Mouse (Mus musculus) heart, embryonic 12.5 days (tissue): ENCODE results near the gene Ago1. TPM values are rescaled to one million over a fixed set of nuclear protein-coding genes. Genes with fewer than 3 reads are reported as not detected.
A peak's percentile ranks its signal among the peaks of the same experiment; 100 is the strongest.

ENCODE experiments used
- ATAC-seq: fragments of 200-750 bp; cut with Nextera tagmentation; 2 replicates; pipeline ENCODE4 v1.8.0; 2017; ENCODE audit warnings: moderate TSS enrichment, moderate library complexity; ENCODE audit not compliant: insufficient number of reproducible peaks, low FRiP score
- H3K27ac ChIP-seq: fragments of 300-500 bp; sonication (generic); 2 replicates; pipeline ENCODE4 v1.5.1; 2016; ENCODE audit warnings: mild to moderate bottlenecking, moderate library complexity; ENCODE audit not compliant: poor library complexity, severe bottlenecking
- H3K27me3 ChIP-seq: fragments of 300-500 bp; sonication (generic); replicated peaks from 2 replicates; pipeline ENCODE4 v1.6.1; 2016; ENCODE audit warnings: mild to moderate bottlenecking, moderate library complexity
- H3K36me3 ChIP-seq: fragments of 300-500 bp; sonication (generic); 2 replicates; pipeline ENCODE4 v1.6.1; 2016; ENCODE audit warnings: mild to moderate bottlenecking, moderate library complexity
- H3K4me1 ChIP-seq: fragments of 300-500 bp; sonication (generic); replicated peaks from 2 replicates; pipeline ENCODE4 v1.6.1; 2016; ENCODE audit warnings: mild to moderate bottlenecking
- H3K4me2 ChIP-seq: fragments of 300-500 bp; sonication (generic); 2 replicates; pipeline ENCODE4 v1.6.1; 2016; ENCODE audit warnings: mild to moderate bottlenecking, moderate library complexity
- H3K4me3 ChIP-seq: fragments of 300-500 bp; sonication (generic); 2 replicates; pipeline ENCODE4 v1.5.1; 2016; ENCODE audit warnings: mild to moderate bottlenecking
- H3K9ac ChIP-seq: fragments of 300-500 bp; sonication (generic); 2 replicates; pipeline ENCODE4 v1.6.1; 2016; ENCODE audit warnings: mild to moderate bottlenecking, moderate library complexity
- H3K9me3 ChIP-seq: fragments of 300-500 bp; sonication (generic); replicated peaks from 2 replicates; pipeline ENCODE4 v1.6.1; 2016; ENCODE audit warnings: mild to moderate bottlenecking, moderate library complexity
- WGBS: fragments of 180-500 bp; shearing (Covaris S2); methylation state at CpG from one replicate; pipeline ENCODE4 v1.1.7; 2016; 5-methylcytosine and 5-hydroxymethylcytosine counted together
- polyA plus RNA-seq: library from polyadenylated mRNA; unstranded; fragments of >200 nt; fragmentation: Nextera tagmentation; extraction: Ambion mirVana; gene quantifications from 2 replicates; pipeline ENCODE4 v1.2.1, GENCODE M21; 2016

Ago1 gene
- 2.5 and 3.0 TPM in 2 replicates for polyA plus RNA-seq

DNA sequence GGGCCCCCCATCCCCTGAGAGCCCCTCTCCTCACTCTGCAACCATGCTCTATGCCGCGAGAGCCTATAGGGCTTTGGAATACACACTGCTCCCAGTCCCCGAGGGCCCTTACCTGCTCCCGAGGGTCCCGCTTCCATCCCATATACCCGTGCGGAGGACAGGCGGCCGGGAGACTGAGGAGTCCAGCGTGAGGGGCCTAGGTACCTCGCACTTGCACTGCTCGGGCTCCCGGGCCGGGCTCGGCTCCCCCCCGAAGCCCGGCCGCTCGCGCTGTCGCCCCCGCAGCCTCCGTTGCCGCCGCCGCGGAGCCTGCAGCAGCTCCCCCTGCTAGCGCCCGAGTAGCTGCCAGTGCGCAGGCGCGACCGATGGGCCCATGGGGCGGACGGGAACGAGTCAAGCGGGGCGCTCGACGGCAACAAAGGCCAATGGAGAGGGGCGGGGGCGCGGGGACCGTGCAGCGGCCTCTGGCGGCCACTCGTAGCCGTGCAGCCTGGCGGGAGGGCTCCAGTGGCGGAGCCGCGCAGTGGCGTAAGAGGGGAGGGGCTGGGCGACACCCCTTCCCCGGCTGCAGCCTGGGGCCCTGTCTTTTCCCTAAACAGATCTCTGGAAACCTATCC, at the start of gene Ago1:
TSS of gene Ago1 (minus strand) at position 299 of the 617 bp plus-strand sequence.
- Histone ChIP-seq H3K36me3 (no peaks in the 10 kb centered on the region), H3K4me1 (peaks cover 36% of the 10 kb centered on the region), H3K4me3 (peak within 1 kb of the TSS; percentile 78), H3K9ac (peak within 1 kb of the TSS; percentile 88), H3K27ac (peak within 1 kb of the TSS; percentile 69), H3K9me3 (no peaks in the 10 kb centered on the region), H3K4me2 (peak within 1 kb of the TSS; percentile 86), H3K27me3 (no peaks in the 10 kb centered on the region)
- under 1% methylated on average over 52 of the region's 55 CpGs for WGBS
- peak; percentile 92 for ATAC-seq

DNA sequence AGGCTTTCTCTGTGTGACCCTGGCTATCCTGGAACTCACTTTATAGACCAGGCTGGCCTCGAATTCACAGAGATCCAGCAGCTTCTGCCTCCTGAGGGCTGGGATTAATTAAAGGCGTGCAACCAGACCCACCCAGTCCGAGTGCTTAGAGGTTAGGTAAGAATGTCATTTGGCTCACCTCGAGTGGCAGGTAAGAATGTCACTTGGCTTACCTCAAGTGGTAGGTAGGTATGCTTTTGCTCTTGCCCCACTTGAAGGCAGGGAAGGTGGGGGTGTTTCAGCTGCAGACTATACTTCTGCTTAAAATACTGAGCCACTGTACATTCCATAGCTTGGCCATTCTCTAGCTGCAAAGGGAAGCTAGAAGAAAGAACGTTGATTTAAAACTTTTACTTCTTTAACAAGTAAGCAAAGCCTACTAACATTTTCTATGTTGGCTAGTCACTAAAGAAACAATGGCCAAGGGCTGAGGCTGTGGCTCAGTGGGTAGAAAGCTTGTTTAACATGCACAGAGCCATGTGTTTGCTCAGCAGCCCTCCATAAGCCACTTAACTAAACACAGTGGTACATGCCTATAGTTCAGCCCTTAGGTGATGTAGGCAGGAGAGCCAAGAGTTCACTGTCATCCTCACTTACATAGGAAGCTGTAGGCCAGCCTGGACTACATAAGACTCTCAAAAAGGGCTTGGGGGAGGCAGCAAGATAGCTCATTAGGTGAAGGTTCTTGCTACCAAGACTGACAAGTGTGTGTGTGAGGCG, 44.1 kb upstream of the Ago1 start:
- Histone ChIP-seq H3K27ac (no peak overlapping the region), H3K4me1 (no peaks in the 10 kb centered on the region), H3K9me3 (no peaks in the 10 kb centered on the region), H3K27me3 (no peaks in the 10 kb centered on the region), H3K36me3 (peaks cover 8% of the 10 kb centered on the region), H3K4me2 (no peak overlapping the region), H3K9ac (no peak overlapping the region), H3K4me3 (no peak overlapping the region)
- 78% methylated on average over 6 of the region's 6 CpGs for WGBS
- no peak for ATAC-seq

GRCm38 (mm10) chr4:126511013-126511412, 42.6 kb upstream of the Ago1 start:
- no peaks in the 10 kb centered on the region for H3K27me3 ChIP-seq
- H3K27ac ChIP-seq, result no peak overlapping the region
- 75% methylated on average over 5 of the region's 5 CpGs for WGBS
- H3K9me3 ChIP-seq, result no peaks in the 10 kb centered on the region
- no peak overlapping the region for H3K9ac ChIP-seq
- no peak overlapping the region for H3K4me2 ChIP-seq
- H3K4me1 ChIP-seq, result no peaks in the 10 kb centered on the region
- H3K4me3 ChIP-seq, result no peak overlapping the region
- peaks cover 13% of the 10 kb centered on the region for H3K36me3 ChIP-seq
- ATAC-seq, result no peak

DNA sequence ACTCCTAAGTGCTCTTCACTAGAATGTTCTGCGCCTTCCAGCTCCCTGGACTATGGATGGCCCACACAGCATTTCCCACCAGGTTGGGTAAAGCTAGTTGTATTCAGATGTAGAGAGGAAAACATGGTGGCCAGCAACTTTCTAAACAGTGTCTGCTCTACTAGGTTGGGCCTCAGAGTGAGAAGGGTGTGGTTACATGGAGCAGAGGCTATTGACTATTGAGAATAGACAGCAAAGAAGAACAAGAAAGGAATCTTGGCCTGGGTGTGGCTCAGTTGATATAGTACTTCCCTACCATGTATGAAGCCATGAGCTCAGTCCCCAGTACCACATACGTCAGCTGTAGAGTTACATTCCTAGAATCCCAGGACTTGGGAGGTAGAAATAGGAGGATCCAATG, 40.7 kb upstream of the Ago1 start:
- no peak overlapping the region for H3K4me2 ChIP-seq
- peaks cover 13% of the 10 kb centered on the region for H3K36me3 ChIP-seq
- no peaks in the 10 kb centered on the region for H3K4me1 ChIP-seq
- no peaks in the 10 kb centered on the region for H3K27me3 ChIP-seq
- no peak overlapping the region for H3K27ac ChIP-seq
- ATAC-seq, result no peak
- H3K9me3 ChIP-seq, result no peaks in the 10 kb centered on the region
- no peak overlapping the region for H3K4me3 ChIP-seq
- 82% methylated on average over 2 of the region's 2 CpGs for WGBS
- no peak overlapping the region for H3K9ac ChIP-seq

- Histone ChIP-seq H3K9me3 (no peaks in the 10 kb centered on the region), H3K36me3 (peaks cover 13% of the 10 kb centered on the region), H3K4me2 (no peak overlapping the region), H3K4me3 (no peak overlapping the region), H3K4me1 (no peaks in the 10 kb centered on the region), H3K27me3 (peaks cover 3% of the 10 kb centered on the region; the same call in 1 of the 2 replicates), H3K27ac (no peak overlapping the region), H3K9ac (no peak overlapping the region)
- no peak for ATAC-seq
- WGBS, result 70% methylated on average over 14 of the region's 14 CpGs
These were observed 39.9 kb upstream of the Ago1 start for GRCm38 (mm10) chr4:126508110-126508899.

- ATAC-seq, result no peak
- Histone ChIP-seq H3K27ac (no peak overlapping the region), H3K9me3 (no peaks in the 10 kb centered on the region), H3K4me1 (no peaks in the 10 kb centered on the region), H3K4me3 (no peak overlapping the region), H3K36me3 (peaks cover 5% of the 10 kb centered on the region; the same call in 1 of the 2 replicates), H3K27me3 (peaks cover 3% of the 10 kb centered on the region; the same call in 1 of the 2 replicates), H3K4me2 (no peak overlapping the region), H3K9ac (no peak overlapping the region)
- WGBS, result 59% methylated on average over 8 of the region's 8 CpGs
These were observed 34.6 kb upstream of the Ago1 start for GRCm38 (mm10) chr4:126502977-126503309.

- Histone ChIP-seq H3K9ac (no peak overlapping the region), H3K27me3 (peaks cover 3% of the 10 kb centered on the region; the same call in 1 of the 2 replicates), H3K27ac (no peak overlapping the region), H3K4me2 (no peak overlapping the region), H3K9me3 (no peaks in the 10 kb centered on the region), H3K4me1 (no peaks in the 10 kb centered on the region), H3K36me3 (peaks cover 5% of the 10 kb centered on the region; the same call in 1 of the 2 replicates), H3K4me3 (no peak overlapping the region)
- no peak for ATAC-seq
- WGBS, result 59% methylated on average over 6 of the region's 6 CpGs
These were observed 34.0 kb upstream of the Ago1 start for GRCm38 (mm10) chr4:126502141-126502976.

DNA sequence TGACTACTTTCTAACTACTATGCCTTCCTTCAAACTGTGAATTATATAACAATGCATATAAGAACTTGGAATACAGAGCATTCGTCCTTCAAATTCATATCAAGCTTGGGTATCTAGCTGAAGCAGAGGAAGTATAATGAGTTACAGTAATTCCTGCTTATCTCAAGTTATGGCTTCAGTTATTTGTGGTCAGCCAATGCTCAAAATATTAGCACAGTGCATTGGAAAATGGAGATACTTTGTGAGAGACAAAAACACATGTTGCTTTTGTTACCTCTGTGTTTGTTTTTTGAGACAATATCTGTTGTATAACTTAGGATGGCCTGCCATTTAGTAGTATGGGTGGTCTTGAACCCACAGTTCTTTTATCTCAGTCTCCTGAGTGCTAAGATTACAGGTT, 30.2 kb upstream of the Ago1 start:
- WGBS, result 62% methylated on average over 1 of the region's 1 CpGs
- Histone ChIP-seq H3K4me2 (no peak overlapping the region), H3K4me1 (no peaks in the 10 kb centered on the region), H3K4me3 (no peak overlapping the region), H3K36me3 (no peaks in the 10 kb centered on the region), H3K9ac (no peak overlapping the region), H3K27me3 (no peaks in the 10 kb centered on the region), H3K27ac (no peak overlapping the region), H3K9me3 (no peaks in the 10 kb centered on the region)
- no peak for ATAC-seq

GRCm38 (mm10) chr4:126496963-126497362, 28.6 kb upstream of the Ago1 start:
- 0 out of 2 replicates have a peak, but pooled peaks cover 5% of the 10 kb centered on the region for H3K36me3 ChIP-seq
- no peaks in the 10 kb centered on the region for H3K27me3 ChIP-seq
- no peak overlapping the region for H3K4me2 ChIP-seq
- WGBS, result 76% methylated on average over 2 of the region's 2 CpGs
- no peaks in the 10 kb centered on the region for H3K9me3 ChIP-seq
- ATAC-seq, result no peak
- H3K27ac ChIP-seq, result no peak overlapping the region
- H3K9ac ChIP-seq, result no peak overlapping the region
- H3K4me1 ChIP-seq, result no peaks in the 10 kb centered on the region
- no peak overlapping the region for H3K4me3 ChIP-seq

DNA sequence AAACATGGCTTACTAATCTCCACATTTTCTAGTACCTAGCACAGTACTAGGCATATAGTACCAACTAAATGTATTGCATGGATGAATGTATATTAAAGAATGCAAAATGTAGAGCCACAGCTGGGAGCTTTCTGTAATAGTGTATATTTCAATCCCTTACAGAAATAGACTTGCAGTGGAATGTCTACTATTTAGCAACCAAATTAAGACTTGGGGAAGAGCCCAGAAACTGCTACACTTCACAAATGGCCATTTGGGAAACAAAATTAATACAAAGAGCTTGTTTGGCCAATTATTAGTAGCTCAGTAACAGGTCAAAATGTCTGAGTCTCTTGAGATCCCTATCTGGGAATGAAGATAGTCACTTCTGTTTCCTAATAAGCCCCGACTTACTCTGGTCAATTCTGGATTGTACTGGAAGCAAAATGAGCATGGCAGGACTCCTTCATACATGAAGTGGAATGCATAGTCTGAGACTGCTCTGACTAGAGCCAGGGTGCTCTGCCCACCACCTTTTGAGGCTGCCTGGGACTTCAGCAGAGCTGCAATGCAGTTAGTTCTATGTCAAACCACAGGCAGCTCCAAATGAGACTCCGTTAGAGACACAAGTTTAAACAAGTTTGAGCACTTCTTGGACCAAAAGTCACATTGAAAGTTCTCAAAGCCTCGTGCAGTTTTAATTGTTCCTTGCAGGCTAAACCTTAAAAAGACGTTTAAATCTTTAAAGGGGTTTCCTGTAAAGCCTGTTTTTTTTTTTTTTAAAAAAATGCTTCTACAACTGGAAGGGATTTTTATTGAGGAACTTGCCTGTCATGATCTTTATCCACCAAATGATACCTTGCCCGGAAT, 27.8 kb upstream of the Ago1 start:
- no peaks in the 10 kb centered on the region for H3K27me3 ChIP-seq
- no peaks in the 10 kb centered on the region for H3K9me3 ChIP-seq
- no peaks in the 10 kb centered on the region for H3K4me1 ChIP-seq
- WGBS, result 77% methylated on average over 5 of the region's 5 CpGs
- no peak for ATAC-seq
- no peak overlapping the region for H3K4me3 ChIP-seq
- H3K4me2 ChIP-seq, result no peak overlapping the region
- no peak overlapping the region for H3K27ac ChIP-seq
- no peak overlapping the region for H3K9ac ChIP-seq
- 0 out of 2 replicates have a peak, but pooled peaks cover 5% of the 10 kb centered on the region for H3K36me3 ChIP-seq
